Mouse (Mus musculus): ENCODE data around the gene Prpf4. TPM values are rescaled to one million over a fixed set of nuclear protein-coding genes. Genes with fewer than 3 reads are reported as not detected.

Prpf4 gene
- polyA plus RNA-seq (2017; shearing (Covaris generic)): 10 to 100 TPM; 17.8 to 22.8 (median 20.7) TPM

- peak; percentile 96 for ATAC-seq
Measured at GRCm38 (mm10) chr4:62408601-62409282, at the start of gene Prpf4, which contains the start of gene Cdc26. TSS of gene Prpf4 (plus strand) at chr4:62408797. TSS of gene Cdc26 (minus strand) at chr4:62408642.

GRCm38 (mm10) chr4:62359256-62359775 is 49.3 kb upstream of the Prpf4 start:
- no peak for ATAC-seq

GRCm38 (mm10) chr4:62360088-62360804 is 48.4 kb upstream of the Prpf4 start, which contains the start of the genes Fkbp15 and Slc31a1:
TSS of gene Fkbp15 (minus strand) at chr4:62360548.
TSS of gene Slc31a1 (plus strand) at chr4:62360727.
- peak; percentile 99 for ATAC-seq

- peak; percentile 14 for ATAC-seq
Measured at GRCm38 (mm10) chr4:62360805-62361455, 47.7 kb upstream of the Prpf4 start.

- no peak for ATAC-seq
Measured at GRCm38 (mm10) chr4:62361571-62361970, 47.0 kb upstream of the Prpf4 start.

- no peak for ATAC-seq
Measured at GRCm38 (mm10) chr4:62361997-62362396, 46.6 kb upstream of the Prpf4 start.

- ATAC-seq: no peak
Measured at GRCm38 (mm10) chr4:62362437-62362836, 46.2 kb upstream of the Prpf4 start.

GRCm38 (mm10) chr4:62364299-62364698 is 44.3 kb upstream of the Prpf4 start:
- no peak for ATAC-seq

GRCm38 (mm10) chr4:62366291-62366690 is 42.3 kb upstream of the Prpf4 start:
- ATAC-seq: no peak

- ATAC-seq: peak; percentile 35
Measured at GRCm38 (mm10) chr4:62367586-62367985, 41.0 kb upstream of the Prpf4 start.

GRCm38 (mm10) chr4:62369091-62369490 is 39.5 kb upstream of the Prpf4 start:
- no peak for ATAC-seq

- no peak for ATAC-seq
Measured at GRCm38 (mm10) chr4:62372410-62372809, 36.2 kb upstream of the Prpf4 start.

- ATAC-seq: no peak
Measured at GRCm38 (mm10) chr4:62372818-62373520, 35.6 kb upstream of the Prpf4 start.

- no peak for ATAC-seq
Measured at GRCm38 (mm10) chr4:62373668-62374067, 34.9 kb upstream of the Prpf4 start.

- ATAC-seq: no peak
Measured at GRCm38 (mm10) chr4:62374342-62374741, 34.3 kb upstream of the Prpf4 start.

- ATAC-seq: no peak
Measured at GRCm38 (mm10) chr4:62376123-62376522, 32.5 kb upstream of the Prpf4 start.

- ATAC-seq: no peak
Measured at GRCm38 (mm10) chr4:62379724-62380381, 28.7 kb upstream of the Prpf4 start.

GRCm38 (mm10) chr4:62383207-62383606 is 25.4 kb upstream of the Prpf4 start:
- no peak for ATAC-seq

GRCm38 (mm10) chr4:62383752-62384151 is 24.8 kb upstream of the Prpf4 start:
- ATAC-seq: no peak

GRCm38 (mm10) chr4:62384159-62384558 is 24.4 kb upstream of the Prpf4 start:
- ATAC-seq: no peak

GRCm38 (mm10) chr4:62385439-62385838 is 23.2 kb upstream of the Prpf4 start:
- no peak for ATAC-seq
